Mouse (Mus musculus): Measurements from ENCODE around the gene Igfbp1. TPM values are rescaled to one million over a fixed set of nuclear protein-coding genes. Genes with fewer than 3 reads are reported as not detected.

Igfbp1 gene
- polyA plus RNA-seq, 1 experiment from 2014 or later: 9.3 TPM

GRCm38 (mm10) chr11:7238546-7238945 lies 41.0 kb downstream of the Igfbp1 start:
- WGBS: 90% methylated on average over 6 of the region's 6 CpGs
- Histone ChIP-seq H3K27ac (ENCODE audit: low read length) (no peak overlapping the region), H3K36me3 (ENCODE audit: insufficient read depth, low read length) (no peaks in the 10 kb centered on the region), H3K4me1 (ENCODE audit: insufficient read depth, low read length) (0 out of 2 replicates have a peak, but pooled peaks cover 2% of the 10 kb centered on the region), H3K9ac (replicated peaks; ENCODE audit: low read length) (no peak overlapping the region), H3K4me2 (replicated peaks; ENCODE audit: low read depth, low read length) (no peak overlapping the region), H3K9me3 (ENCODE audit: low read length) (no peaks in the 10 kb centered on the region), H3K27me3 (ENCODE audit: insufficient read depth, low read length) (no peaks in the 10 kb centered on the region), H3K4me3 (ENCODE audit: low read length) (no peak overlapping the region)
- ATAC-seq (ENCODE audit: low FRiP score, low TSS enrichment): no peak

GRCm38 (mm10) chr11:7239041-7239740 lies 41.6 kb downstream of the Igfbp1 start:
- Histone ChIP-seq H3K4me1 (ENCODE audit: insufficient read depth, low read length) (0 out of 2 replicates have a peak, but pooled peaks cover 2% of the 10 kb centered on the region), H3K4me3 (ENCODE audit: low read length) (no peak overlapping the region), H3K27ac (ENCODE audit: low read length) (no peak overlapping the region), H3K4me2 (replicated peaks; ENCODE audit: low read depth, low read length) (no peak overlapping the region), H3K9ac (replicated peaks; ENCODE audit: low read length) (no peak overlapping the region), H3K9me3 (ENCODE audit: low read length) (no peaks in the 10 kb centered on the region), H3K36me3 (ENCODE audit: insufficient read depth, low read length) (no peaks in the 10 kb centered on the region), H3K27me3 (ENCODE audit: insufficient read depth, low read length) (no peaks in the 10 kb centered on the region)
- ATAC-seq (ENCODE audit: low FRiP score, low TSS enrichment): no peak
- 82% methylated on average over 4 of the region's 4 CpGs for WGBS

DNA sequence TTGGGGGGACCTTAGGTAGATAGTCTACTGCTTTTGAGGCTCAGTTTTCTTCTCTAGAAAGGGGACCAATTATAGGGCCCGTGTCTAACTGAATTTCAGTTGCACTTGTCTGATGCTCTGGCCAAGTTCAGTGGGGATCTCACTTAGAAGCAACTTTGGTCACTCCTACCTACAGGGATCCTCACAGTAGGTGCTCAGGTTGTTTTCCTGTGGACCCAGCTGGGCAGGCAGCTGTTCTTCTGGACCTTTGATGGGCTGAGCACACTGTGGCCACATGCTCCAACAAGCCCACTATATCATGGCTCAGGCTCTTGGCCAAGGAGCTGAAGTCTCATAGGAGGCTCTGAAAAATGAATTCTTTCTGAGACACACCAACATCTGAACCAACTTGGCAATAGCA lies 47.2 kb downstream of the Igfbp1 start:
- no peaks in the 10 kb centered on the region for H3K9me3 ChIP-seq (ENCODE audit: low read length)
- H3K27ac ChIP-seq (ENCODE audit: low read length): no peak overlapping the region
- H3K36me3 ChIP-seq (ENCODE audit: insufficient read depth, low read length): no peaks in the 10 kb centered on the region
- H3K4me3 ChIP-seq (ENCODE audit: low read length): no peak overlapping the region
- H3K27me3 ChIP-seq (ENCODE audit: insufficient read depth, low read length): no peaks in the 10 kb centered on the region
- ATAC-seq (ENCODE audit: low FRiP score, low TSS enrichment): no peak
- no peaks in the 10 kb centered on the region for H3K4me1 ChIP-seq (ENCODE audit: insufficient read depth, low read length)
- H3K9ac ChIP-seq (replicated peaks; ENCODE audit: low read length): no peak overlapping the region
- 79% methylated on average over 1 of the region's 1 CpGs for WGBS
- no peak overlapping the region for H3K4me2 ChIP-seq (replicated peaks; ENCODE audit: low read depth, low read length)

DNA sequence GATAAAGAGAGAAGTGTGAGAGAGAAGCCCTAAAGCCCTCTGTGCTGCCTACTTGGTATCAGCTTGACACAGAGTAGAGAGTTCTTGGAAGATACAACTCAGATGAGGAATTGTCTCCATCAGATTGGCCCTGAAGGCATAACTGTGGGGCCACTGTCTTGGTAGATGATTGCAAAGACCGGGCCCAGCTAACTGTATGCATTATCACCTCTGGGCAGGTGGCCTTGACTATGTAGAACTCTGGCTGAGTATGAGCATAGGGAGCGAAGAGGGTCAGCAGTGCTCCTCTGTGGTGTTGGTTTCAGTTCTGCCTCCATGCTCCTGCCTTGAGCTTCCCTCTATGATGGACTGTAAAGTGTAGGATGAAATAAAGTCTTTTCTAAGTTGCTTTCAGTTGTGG lies 52.8 kb downstream of the Igfbp1 start:
- no peak for ATAC-seq (ENCODE audit: low FRiP score, low TSS enrichment)
- 92% methylated on average over 2 of the region's 2 CpGs for WGBS
- no peak overlapping the region for H3K27ac ChIP-seq (ENCODE audit: low read length)
- no peak overlapping the region for H3K4me3 ChIP-seq (ENCODE audit: low read length)
- no peaks in the 10 kb centered on the region for H3K9me3 ChIP-seq (ENCODE audit: low read length)
- no peak overlapping the region for H3K9ac ChIP-seq (replicated peaks; ENCODE audit: low read length)
- no peaks in the 10 kb centered on the region for H3K36me3 ChIP-seq (ENCODE audit: insufficient read depth, low read length)
- H3K4me2 ChIP-seq (replicated peaks; ENCODE audit: low read depth, low read length): no peak overlapping the region
- no peaks in the 10 kb centered on the region for H3K4me1 ChIP-seq (ENCODE audit: insufficient read depth, low read length)
- H3K27me3 ChIP-seq (ENCODE audit: insufficient read depth, low read length): no peaks in the 10 kb centered on the region

DNA sequence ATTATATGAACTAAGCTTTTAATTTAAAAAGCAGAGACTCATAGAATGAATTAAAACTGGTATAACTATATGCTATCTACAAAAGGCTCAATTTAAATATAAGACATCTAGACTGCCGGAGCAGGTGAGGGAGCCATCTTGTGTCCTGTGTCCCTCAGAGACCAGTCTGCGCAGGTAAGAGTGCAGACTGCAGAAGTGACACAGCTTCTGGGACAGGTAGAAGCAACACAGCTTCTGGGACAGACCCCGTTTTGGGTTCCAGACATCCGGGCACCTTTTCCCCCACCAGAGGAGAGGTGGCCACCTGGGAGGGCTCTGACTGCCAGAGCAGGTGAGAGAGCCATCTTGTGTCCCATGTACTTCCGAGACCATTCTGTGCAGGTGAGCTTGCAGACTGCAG lies 53.3 kb downstream of the Igfbp1 start:
- Histone ChIP-seq H3K27ac (ENCODE audit: low read length) (no peak overlapping the region), H3K4me1 (ENCODE audit: insufficient read depth, low read length) (no peaks in the 10 kb centered on the region), H3K9ac (replicated peaks; ENCODE audit: low read length) (no peak overlapping the region), H3K27me3 (ENCODE audit: insufficient read depth, low read length) (no peaks in the 10 kb centered on the region), H3K9me3 (ENCODE audit: low read length) (no peaks in the 10 kb centered on the region), H3K36me3 (ENCODE audit: insufficient read depth, low read length) (no peaks in the 10 kb centered on the region), H3K4me2 (replicated peaks; ENCODE audit: low read depth, low read length) (no peak overlapping the region), H3K4me3 (ENCODE audit: low read length) (no peak overlapping the region)
- WGBS: 89% methylated on average over 5 of the region's 5 CpGs
- no peak for ATAC-seq (ENCODE audit: low FRiP score, low TSS enrichment)

Other genes starting within 250 kb of the Igfbp1 start
- gene Adcy1, start 134.3 kb upstream of the Igfbp1 start, polyA plus RNA-seq (2015; fragmentation: Nextera tagmentation; extraction: Ambion mirVana): 1.6 and 1.9 TPM in 2 replicates
- 0.16 TPM in 1 of 2 replicates, not detected in the other for gene Gm11985, start 9.2 kb upstream of the Igfbp1 start, polyA plus RNA-seq (2015; fragmentation: Nextera tagmentation; extraction: Ambion mirVana)
- 85.9 and 97.3 TPM in 2 replicates for gene Igfbp3, start 16.1 kb downstream of the Igfbp1 start, polyA plus RNA-seq (2015; fragmentation: Nextera tagmentation; extraction: Ambion mirVana)